Mouse (Mus musculus) MEL (cell line): ENCODE measurements around the gene Mcl1. TPM values are rescaled to one million over a fixed set of nuclear protein-coding genes. Genes with fewer than 3 reads are reported as not detected.

Experiments used
- DNase-seq: peaks from one replicate; pipeline ENCODE4 v3.0.0; 2011; ENCODE audit warnings: low read depth, low spot score
- H3K27ac ChIP-seq: 2 replicates; pipeline ENCODE4 v1.5.1; 2012; ENCODE audit warnings: low read depth, mild to moderate bottlenecking, control low read depth, low read length, moderate library complexity; ENCODE audit not compliant: control insufficient read depth
- H3K27me3 ChIP-seq, 2 experiments: fragments of 150-350 bp in 1 of 2; sonication (generic) in 1 of 2; 2 replicates each; pipeline ENCODE4 v1.6.1; 2012; ENCODE audit warnings: low read length in 2 of 2, mild to moderate bottlenecking in 2 of 2, improper control_type of control experiment in 1 of 2, moderate library complexity in 1 of 2; ENCODE audit not compliant: insufficient read depth in 2 of 2, control insufficient read depth in 1 of 2
- H3K36me3 ChIP-seq, 2 experiments: 2 replicates each; pipeline ENCODE4 v1.6.1; 2012 to 2014; ENCODE audit warnings: low read length in 2 of 2, improper control_type of control experiment in 1 of 2, inconsistent platforms in 1 of 2, mild to moderate bottlenecking in 1 of 2; ENCODE audit not compliant: insufficient read depth in 2 of 2, control insufficient read depth in 1 of 2
- H3K4me1 ChIP-seq, 2 experiments: fragments of 150-350 bp in 1 of 2; sonication (generic) in 1 of 2; 2 replicates each; pipeline ENCODE4 v1.6.1; 2012; ENCODE audit warnings: low read length in 2 of 2, improper control_type of control experiment in 1 of 2, mild to moderate bottlenecking in 1 of 2; ENCODE audit not compliant: insufficient read depth in 2 of 2, control insufficient read depth in 1 of 2
- H3K4me3 ChIP-seq, 2 experiments: fragments of 150-350 bp in 1 of 2; sonication (generic) in 1 of 2; 2 replicates each; pipeline ENCODE4 v1.5.1; 2012; ENCODE audit warnings: low read depth in 2 of 2, low read length in 2 of 2, mild to moderate bottlenecking in 2 of 2, moderate library complexity in 2 of 2, control low read depth in 1 of 2, improper control_type of control experiment in 1 of 2; ENCODE audit not compliant: control insufficient read depth in 1 of 2, insufficient read depth in 1 of 2
- H3K79me2 ChIP-seq: 2 replicates; pipeline ENCODE4 v1.6.1; 2012; ENCODE audit warnings: mild to moderate bottlenecking, low read length, moderate library complexity; ENCODE audit not compliant: control insufficient read depth, poor library complexity, insufficient read depth
- H3K9ac ChIP-seq: 2 replicates; pipeline ENCODE4 v1.6.1; 2012; ENCODE audit warnings: low read depth, mild to moderate bottlenecking, control low read depth, low read length, moderate library complexity; ENCODE audit not compliant: control insufficient read depth, poor library complexity, severe bottlenecking
- H3K9me3 ChIP-seq: fragments of 150-350 bp; sonication (generic); replicated peaks from 2 replicates; pipeline ENCODE4 v1.6.1; 2012; ENCODE audit warnings: mild to moderate bottlenecking, low read length, improper control_type of control experiment, moderate library complexity; ENCODE audit not compliant: insufficient read depth
- CHD1 ChIP-seq: IDR thresholded peaks from 2 replicates; pipeline ENCODE4 v1.6.1; 2012; ENCODE audit warnings: low read depth, mild to moderate bottlenecking, inconsistent platforms, low read length, improper control_type of control experiment
- CTCF ChIP-seq, 3 experiments: IDR thresholded peaks in 2 of 3; conservative IDR thresholded peaks in 1 of 3; 2 replicates each; pipeline ENCODE4 v1.5.1; 2011 to 2012; ENCODE audit warnings: low read length in 3 of 3, low read depth in 2 of 3, mild to moderate bottlenecking in 2 of 3, improper control_type of control experiment in 1 of 3, inconsistent platforms in 1 of 3, mixed read lengths in 1 of 3, moderate library complexity in 1 of 3; ENCODE audit not compliant: control insufficient read depth in 1 of 3, insufficient read depth in 1 of 3, poor library complexity in 1 of 3, severe bottlenecking in 1 of 3
- EP300 ChIP-seq, 2 experiments: IDR thresholded peaks; 2 replicates each; pipeline ENCODE4 v1.6.1; 2011; ENCODE audit warnings: improper control_type of control experiment in 2 of 2, low read length in 2 of 2, low read depth in 1 of 2, mild to moderate bottlenecking in 1 of 2
- JUND ChIP-seq: IDR thresholded peaks from 2 replicates; pipeline ENCODE4 v1.6.1; 2011; ENCODE audit warnings: low read depth, mild to moderate bottlenecking, improper control_type of control experiment, low read length
- KAT2A ChIP-seq: conservative IDR thresholded peaks from 2 replicates; pipeline ENCODE4 v1.6.1; 2012; ENCODE audit warnings: low read depth, low read length, improper control_type of control experiment, inconsistent platforms
- MAX ChIP-seq: IDR thresholded peaks from 2 replicates; pipeline ENCODE4 v1.6.1; 2011; ENCODE audit warnings: low read length, improper control_type of control experiment
- MAZ ChIP-seq: IDR thresholded peaks from 2 replicates; pipeline ENCODE4 v1.6.1; 2012; ENCODE audit warnings: low read depth, mild to moderate bottlenecking, inconsistent platforms, low read length, improper control_type of control experiment
- MEF2A ChIP-seq: IDR thresholded peaks from 2 replicates; pipeline ENCODE4 v1.6.1; 2014; ENCODE audit warnings: low read depth, mild to moderate bottlenecking, inconsistent platforms, low read length, improper control_type of control experiment; ENCODE audit not compliant: poor library complexity, insufficient replicate concordance, severe bottlenecking; ENCODE audit errors: extremely low read depth
- MXI1 ChIP-seq: IDR thresholded peaks from 2 replicates; pipeline ENCODE4 v1.6.1; 2011; ENCODE audit warnings: mild to moderate bottlenecking, low read depth, low read length, improper control_type of control experiment
- MYC ChIP-seq: IDR thresholded peaks from 2 replicates; pipeline ENCODE4 v1.6.1; 2011; ENCODE audit warnings: low read depth, mild to moderate bottlenecking, low read length, improper control_type of control experiment, moderate library complexity
- NELFE ChIP-seq: IDR thresholded peaks from 2 replicates; pipeline ENCODE4 v1.6.1; 2011; ENCODE audit warnings: low read depth, low read length, improper control_type of control experiment
- NRF1 ChIP-seq: IDR thresholded peaks from 2 replicates; pipeline ENCODE4 v1.6.1; 2014; ENCODE audit warnings: low read depth, mild to moderate bottlenecking, inconsistent platforms, low read length, improper control_type of control experiment, moderate library complexity; ENCODE audit not compliant: poor library complexity, insufficient read depth, severe bottlenecking
- POLR2AphosphoS5 ChIP-seq: IDR thresholded peaks from 2 replicates; pipeline ENCODE4 v1.6.1; 2012; ENCODE audit warnings: low read depth, borderline replicate concordance, mild to moderate bottlenecking, inconsistent platforms, low read length, moderate library complexity, mixed read lengths
- RAD21 ChIP-seq: IDR thresholded peaks from 2 replicates; pipeline ENCODE4 v1.6.1; 2011; ENCODE audit warnings: mild to moderate bottlenecking, low read depth, low read length, improper control_type of control experiment
- RCOR1 ChIP-seq: IDR thresholded peaks from 2 replicates; pipeline ENCODE4 v1.6.1; 2012; ENCODE audit warnings: low read depth, mild to moderate bottlenecking, inconsistent platforms, low read length, improper control_type of control experiment
- SIN3A ChIP-seq: IDR thresholded peaks from 2 replicates; pipeline ENCODE4 v1.6.1; 2012; ENCODE audit warnings: low read length, improper control_type of control experiment, inconsistent platforms
- SMC3 ChIP-seq: IDR thresholded peaks from 2 replicates; pipeline ENCODE4 v1.6.1; 2011; ENCODE audit warnings: low read depth, low read length, improper control_type of control experiment
- TBP ChIP-seq: IDR thresholded peaks from 2 replicates; pipeline ENCODE4 v1.8.0; 2011; ENCODE audit warnings: low read depth, low read length, improper control_type of control experiment
- TCF12 ChIP-seq: IDR thresholded peaks from 2 replicates; pipeline ENCODE4 v1.6.1; 2014; ENCODE audit warnings: low read depth, mild to moderate bottlenecking, inconsistent platforms, low read length, improper control_type of control experiment, moderate library complexity
- USF2 ChIP-seq, 2 experiments: IDR thresholded peaks; 2 replicates each; pipeline ENCODE4 v1.6.1; 2011 to 2012; ENCODE audit warnings: improper control_type of control experiment in 2 of 2, low read length in 2 of 2, borderline replicate concordance in 1 of 2, inconsistent platforms in 1 of 2, low read depth in 1 of 2, mild to moderate bottlenecking in 1 of 2; ENCODE audit not compliant: insufficient read depth in 1 of 2
- ZC3H11A ChIP-seq: IDR thresholded peaks from 2 replicates; pipeline ENCODE4 v1.6.1; 2012; ENCODE audit warnings: low read depth, mild to moderate bottlenecking, inconsistent platforms, low read length, improper control_type of control experiment
- ZMIZ1 ChIP-seq: IDR thresholded peaks from 2 replicates; pipeline ENCODE4 v1.6.1; 2012; ENCODE audit warnings: low read depth, mild to moderate bottlenecking, inconsistent platforms, low read length, improper control_type of control experiment, moderate library complexity
- polyA plus RNA-seq, 2 experiments: library from polyadenylated mRNA; stranded (reverse) in 1 of 2; unstranded in 1 of 2; fragments of >175 nt in 1 of 2; fragments of >200 nt in 1 of 2; gene quantifications; 2 replicates each; pipeline versions ENCODE4 v1.2.1 to v1.2.4; 2012; ENCODE audit warnings: low replicate concordance in 2 of 2, low read depth in 1 of 2; ENCODE audit not compliant: insufficient read length in 2 of 2, insufficient read depth in 1 of 2, missing spikeins in 1 of 2
- total RNA-seq: library from RNA; depleted of rRNA; stranded (reverse); fragments of 300-350 nt; gene quantifications from 2 replicates; pipeline ENCODE4 v1.2.3, GENCODE M21; 2012

Gene Mcl1
- total and polyA plus RNA-seq, 3 experiments = 142 to 211 (median 156) TPM

DNA sequence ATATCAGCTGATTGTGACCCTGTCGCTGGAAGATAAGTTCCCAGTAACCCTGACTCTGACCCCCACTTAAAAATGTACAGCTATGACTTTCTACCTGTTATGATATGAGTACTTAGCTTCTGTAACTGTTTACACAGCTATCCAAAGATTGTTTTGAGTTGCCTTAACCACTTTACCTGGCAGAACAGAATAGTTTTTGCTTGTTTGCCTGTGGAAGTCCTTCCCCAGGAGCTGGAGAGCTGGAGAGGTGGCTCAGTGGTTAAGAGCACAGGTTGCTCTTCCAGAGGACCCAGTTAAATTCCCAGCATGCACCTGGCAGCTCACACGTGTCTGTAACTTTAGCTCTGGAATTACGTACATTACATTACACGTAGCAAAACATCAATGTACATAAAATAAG is 46.0 kb downstream of the Mcl1 start:
- TF ChIP-seq SIN3A (no peak), MYC (no peak), RAD21 (no peak), NRF1 (no peak), EP300 (IDR thresholded peaks at IDR 0.05; ENCODE audit: low read depth in 1 of 2, low read length in 2 of 2) (peak in 1 of 2 experiments; percentile 40; a peak in 1 of 4 replicates), MAZ (no peak), TBP (no peak), MXI1 (no peak)
- no peaks in the 10 kb centered on the region for H3K9me3 ChIP-seq
- no peak overlapping the region for H3K9ac ChIP-seq
- H3K27me3 ChIP-seq = no peaks in the 10 kb centered on the region
- 0 out of 4 replicates have a peak, but pooled peaks cover 0 to 3% of the 10 kb centered on the region in 2 experiments for H3K36me3 ChIP-seq
- no peak overlapping the region for H3K27ac ChIP-seq
- H3K4me3 ChIP-seq = no peak overlapping the region
- H3K4me1 ChIP-seq = peaks cover 0 to 3% of the 10 kb centered on the region in 2 experiments; a peak in 2 of 4 replicates
- no peaks in the 10 kb centered on the region for H3K79me2 ChIP-seq
- DNase-seq = no peak

DNA sequence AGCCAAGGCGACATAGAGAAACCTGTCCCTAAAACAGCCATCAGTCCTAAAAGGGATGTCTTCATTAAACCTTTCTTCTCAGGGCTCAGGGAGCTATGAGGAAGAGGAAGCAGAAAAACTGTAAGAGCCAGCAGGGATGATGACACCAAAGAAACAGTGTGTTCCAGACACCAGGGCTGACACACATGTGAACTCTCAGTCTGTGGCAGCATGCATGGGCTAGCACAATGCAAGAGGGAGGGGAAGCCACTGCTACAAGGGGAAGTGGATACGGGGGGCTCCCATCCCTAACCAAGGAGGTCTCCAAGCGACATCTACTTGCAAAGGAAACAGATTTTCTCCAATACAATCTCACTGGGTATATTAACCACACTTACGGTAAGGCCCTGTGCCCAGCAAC is 47.7 kb downstream of the Mcl1 start:
- H3K79me2 ChIP-seq = no peaks in the 10 kb centered on the region
- peak; percentile 57 for DNase-seq
- H3K36me3 ChIP-seq = 0 out of 4 replicates have a peak, but pooled peaks cover 0 to 3% of the 10 kb centered on the region in 2 experiments
- no peaks in the 10 kb centered on the region for H3K9me3 ChIP-seq
- no peak overlapping the region for H3K4me3 ChIP-seq
- no peaks in the 10 kb centered on the region for H3K27me3 ChIP-seq
- peaks cover 2 to 3% of the 10 kb centered on the region in 2 experiments; a peak in 2 of 4 replicates for H3K4me1 ChIP-seq
- TF ChIP-seq KAT2A = no peak
- no peak for TF ChIP-seq JUND
- no peak for TF ChIP-seq RAD21
- TF ChIP-seq SIN3A = no peak
- no peak for TF ChIP-seq POLR2AphosphoS5
- TF ChIP-seq MAX = no peak
- TF ChIP-seq SMC3 = no peak
- no peak overlapping the region for H3K27ac ChIP-seq
- no peak overlapping the region for H3K9ac ChIP-seq

DNA sequence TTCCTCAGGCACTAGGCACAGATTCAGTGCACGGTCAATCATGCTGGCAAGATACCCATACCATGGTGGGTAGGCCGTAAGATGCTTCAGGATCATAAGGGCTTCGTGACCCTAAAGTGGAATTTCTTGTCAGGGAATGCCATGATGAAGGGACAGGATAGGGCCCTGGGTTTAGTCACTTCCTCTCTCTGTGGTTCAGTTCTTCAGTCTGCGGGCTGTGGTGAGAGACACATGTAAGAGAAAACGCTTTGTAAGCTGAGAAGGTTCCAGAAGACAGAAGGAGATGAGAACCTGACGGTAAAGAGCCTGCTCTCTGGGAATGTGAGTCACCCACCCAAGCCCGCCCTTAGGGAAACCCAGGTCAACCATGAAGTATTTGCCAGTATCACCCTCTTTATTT is 48.9 kb downstream of the Mcl1 start:
- H3K9ac ChIP-seq = no peak overlapping the region
- H3K4me3 ChIP-seq = no peak overlapping the region
- TF ChIP-seq MAZ (no peak), NRF1 (no peak), CHD1 (no peak), TCF12 (no peak), NELFE (no peak), USF2 (IDR thresholded peaks at IDR 0.05; ENCODE audit: borderline replicate concordance in 1 of 2, insufficient read depth in 1 of 2, low read depth in 1 of 2, low read length in 2 of 2) (no peak), RCOR1 (no peak), POLR2AphosphoS5 (no peak), MEF2A (no peak), CTCF (IDR thresholded peaks at IDR 0.05 in 2 of 3, conservative IDR thresholded peaks at IDR 0.05 in 1 of 3; ENCODE audit: control insufficient read depth in 1 of 3, insufficient read depth in 1 of 3, low read depth in 2 of 3, low read length in 3 of 3, poor library complexity in 1 of 3, severe bottlenecking in 1 of 3) (no peak), MYC (no peak), ZC3H11A (no peak), MXI1 (no peak), ZMIZ1 (no peak), SMC3 (no peak)
- peak; percentile 52 for DNase-seq
- H3K4me1 ChIP-seq = peaks cover 2 to 3% of the 10 kb centered on the region in 2 experiments; a peak in 2 of 4 replicates
- no peak overlapping the region for H3K27ac ChIP-seq
- no peaks in the 10 kb centered on the region for H3K27me3 ChIP-seq
- H3K79me2 ChIP-seq = no peaks in the 10 kb centered on the region
- 0 out of 4 replicates have a peak, but pooled peaks cover 0 to 3% of the 10 kb centered on the region in 2 experiments for H3K36me3 ChIP-seq
- H3K9me3 ChIP-seq = no peaks in the 10 kb centered on the region
